Mouse (Mus musculus) midbrain, embryonic 15.5 days (tissue): Measurements from ENCODE around the gene Rfx8. TPM values are rescaled to one million over a fixed set of nuclear protein-coding genes. Genes with fewer than 3 reads are reported as not detected.
A peak's percentile ranks its signal among the peaks of the same experiment; 100 is the strongest.

Source experiments
- ATAC-seq: fragments of 200-750 bp; cut with Nextera tagmentation; replicated peaks from 2 replicates; pipeline ENCODE4 v1.8.0; 2017; ENCODE audit warnings: moderate TSS enrichment
- H3K27ac ChIP-seq: fragments of 300-500 bp; sonication (generic); 2 replicates; pipeline ENCODE4 v1.5.1; 2015; ENCODE audit warnings: mild to moderate bottlenecking, inconsistent platforms
- H3K27me3 ChIP-seq: fragments of 300-500 bp; sonication (generic); replicated peaks from 2 replicates; pipeline ENCODE4 v1.6.1; 2015; ENCODE audit warnings: inconsistent platforms
- H3K36me3 ChIP-seq: fragments of 300-500 bp; sonication (generic); replicated peaks from 2 replicates; pipeline ENCODE4 v1.6.1; 2015; ENCODE audit warnings: inconsistent platforms
- H3K4me1 ChIP-seq: fragments of 300-500 bp; sonication (generic); 2 replicates; pipeline ENCODE4 v1.6.1; 2015; ENCODE audit warnings: inconsistent platforms
- H3K4me2 ChIP-seq: fragments of 300-500 bp; sonication (generic); 2 replicates; pipeline ENCODE4 v1.6.1; 2015; ENCODE audit warnings: inconsistent platforms, mild to moderate bottlenecking, moderate library complexity
- H3K4me3 ChIP-seq: fragments of 300-500 bp; sonication (generic); 2 replicates; pipeline ENCODE4 v1.5.1; 2015; ENCODE audit warnings: mild to moderate bottlenecking, inconsistent platforms
- H3K9ac ChIP-seq: fragments of 300-500 bp; sonication (generic); 2 replicates; pipeline ENCODE4 v1.6.1; 2015; ENCODE audit warnings: mild to moderate bottlenecking, inconsistent platforms
- H3K9me3 ChIP-seq: fragments of 300-500 bp; sonication (generic); 2 replicates; pipeline ENCODE4 v1.6.1; 2016; ENCODE audit warnings: inconsistent platforms
- WGBS: fragments of 180-500 bp; shearing (Covaris S2); methylation state at CpG from one replicate; pipeline ENCODE4 v1.1.7; 2015; ENCODE audit warnings: mixed read lengths; 5-methylcytosine and 5-hydroxymethylcytosine counted together
- polyA plus RNA-seq: library from polyadenylated mRNA; unstranded; fragments of >200 nt; fragmentation: Nextera tagmentation; extraction: Ambion mirVana; gene quantifications from 2 replicates; pipeline ENCODE4 v1.2.1, GENCODE M21; 2015

The Rfx8 gene
- polyA plus RNA-seq, 1 experiment from 2014 or later, result 0.32 TPM

DNA sequence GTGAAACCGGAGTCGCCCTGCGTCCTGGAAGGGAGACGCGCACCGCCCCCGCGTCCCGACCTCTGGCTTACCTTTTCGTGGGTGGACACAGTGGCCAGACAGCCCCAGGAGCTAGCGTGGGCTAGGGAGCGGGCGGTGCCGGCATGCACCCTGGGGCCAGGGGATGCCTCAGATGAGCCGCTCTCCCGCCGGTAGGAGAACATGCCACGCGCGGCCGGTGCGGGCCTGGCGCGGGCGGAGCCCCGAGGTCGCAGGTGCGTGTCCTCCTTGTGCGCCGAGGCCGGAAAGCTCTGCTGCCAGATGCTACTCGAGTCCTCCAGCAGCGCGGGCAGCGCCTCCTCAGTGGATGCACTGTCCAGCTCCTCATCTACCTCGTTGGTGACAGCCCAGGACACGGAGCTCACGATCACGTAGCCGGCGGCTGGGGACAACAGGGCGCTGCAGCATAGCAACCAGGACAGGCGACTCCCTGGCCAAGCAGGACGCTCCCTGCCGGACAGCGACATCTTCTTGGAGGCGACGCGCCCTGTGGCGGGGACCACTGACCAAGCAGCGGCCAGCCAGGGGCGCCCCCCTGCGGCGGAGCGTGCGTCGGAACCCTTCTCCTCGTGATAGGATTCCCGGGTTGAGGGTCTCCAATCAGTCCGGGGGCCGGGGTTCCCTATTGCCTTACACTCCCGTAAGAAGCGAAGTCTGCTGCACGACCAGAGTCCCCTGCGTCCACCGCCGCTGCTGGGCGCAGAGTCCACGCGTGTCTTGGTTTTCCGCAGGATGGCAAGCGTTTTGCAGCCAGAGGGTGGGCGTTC is 70.2 kb downstream of the Rfx8 start:
- peak overlapping the region; percentile 60 for H3K9ac ChIP-seq
- peak; percentile 86 for ATAC-seq
- no peaks in the 10 kb centered on the region for H3K9me3 ChIP-seq
- H3K4me2 ChIP-seq, result peak overlapping the region; percentile 93
- peaks cover 19% of the 10 kb centered on the region for H3K4me1 ChIP-seq
- H3K4me3 ChIP-seq, result peak overlapping the region; percentile 58
- 2% methylated on average over 73 of the region's 73 CpGs for WGBS
- H3K27ac ChIP-seq, result peak overlapping the region; percentile 75
- H3K36me3 ChIP-seq, result no peaks in the 10 kb centered on the region
- peaks cover 9% of the 10 kb centered on the region; the same call in 1 of the 2 replicates for H3K27me3 ChIP-seq

- H3K4me2 ChIP-seq, result peak overlapping the region; percentile 93
- H3K4me3 ChIP-seq, result peak overlapping the region; percentile 58
- H3K9me3 ChIP-seq, result no peaks in the 10 kb centered on the region
- H3K9ac ChIP-seq, result peak overlapping the region; percentile 60
- peak; percentile 59; the same call in 1 of the 2 replicates for ATAC-seq
- H3K4me1 ChIP-seq, result peaks cover 19% of the 10 kb centered on the region
- H3K36me3 ChIP-seq, result no peaks in the 10 kb centered on the region
- peak overlapping the region; percentile 75 for H3K27ac ChIP-seq
- 13% methylated on average over 17 of the region's 17 CpGs for WGBS
- peaks cover 9% of the 10 kb centered on the region; the same call in 1 of the 2 replicates for H3K27me3 ChIP-seq
These were observed 70.9 kb downstream of the Rfx8 start for GRCm38 (mm10) chr1:39649691-39650434.

GRCm38 (mm10) chr1:39648584-39648983 is 72.2 kb downstream of the Rfx8 start:
- H3K4me2 ChIP-seq, result no peak overlapping the region
- H3K27me3 ChIP-seq, result peaks cover 9% of the 10 kb centered on the region; the same call in 1 of the 2 replicates
- H3K9me3 ChIP-seq, result no peaks in the 10 kb centered on the region
- H3K27ac ChIP-seq, result no peak overlapping the region
- H3K36me3 ChIP-seq, result no peaks in the 10 kb centered on the region
- 78% methylated on average over 7 of the region's 7 CpGs for WGBS
- no peak overlapping the region for H3K9ac ChIP-seq
- no peak for ATAC-seq
- H3K4me3 ChIP-seq, result no peak overlapping the region
- H3K4me1 ChIP-seq, result peaks cover 19% of the 10 kb centered on the region

DNA sequence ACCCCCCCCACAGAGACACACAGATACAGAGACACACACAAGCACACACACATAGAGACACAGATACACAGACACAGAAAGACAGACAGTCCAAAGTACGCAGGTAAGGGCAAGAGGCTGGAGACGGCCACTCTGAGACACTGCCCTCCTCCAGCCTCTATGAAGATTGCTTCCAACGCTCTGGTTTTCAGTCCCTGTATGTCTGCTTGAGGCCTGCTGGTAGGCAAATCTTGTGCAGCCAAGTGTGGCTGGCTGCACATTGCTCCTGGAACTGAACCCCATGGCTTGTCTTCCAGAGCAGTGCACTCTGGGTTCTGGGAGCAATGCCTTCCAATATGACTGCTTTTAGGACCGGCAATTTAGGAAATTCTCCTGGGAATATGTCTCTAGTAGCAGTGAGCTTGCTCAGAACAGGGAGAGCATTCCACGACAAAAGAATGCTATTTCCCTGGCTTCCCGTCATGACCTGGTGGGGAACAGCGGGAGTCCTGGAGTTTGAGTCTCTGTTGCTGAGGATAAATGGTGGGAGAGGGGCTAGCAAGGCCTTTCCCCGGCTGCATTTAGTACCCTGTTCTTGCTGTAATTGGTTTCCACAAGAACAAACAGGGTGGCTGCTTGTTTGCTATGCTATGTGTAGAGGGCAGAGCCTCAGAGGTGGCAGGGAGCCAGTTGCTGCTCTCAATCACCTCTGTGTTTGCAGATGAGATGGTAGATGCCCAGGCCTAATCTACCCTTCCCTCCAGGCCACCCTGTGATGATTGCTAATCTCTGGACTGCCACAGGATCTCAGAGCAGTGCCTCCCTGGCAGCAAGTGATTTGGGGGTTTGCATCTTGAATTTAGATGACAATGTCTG is 74.7 kb downstream of the Rfx8 start:
- Histone ChIP-seq H3K36me3 (no peaks in the 10 kb centered on the region), H3K27me3 (no peaks in the 10 kb centered on the region), H3K4me2 (no peak overlapping the region), H3K9ac (no peak overlapping the region), H3K9me3 (no peaks in the 10 kb centered on the region), H3K4me3 (no peak overlapping the region), H3K27ac (peak overlapping the region; percentile 23; the same call in 1 of the 2 replicates), H3K4me1 (peaks cover 18% of the 10 kb centered on the region)
- no peak for ATAC-seq
- 28% methylated on average over 8 of the region's 8 CpGs for WGBS

DNA sequence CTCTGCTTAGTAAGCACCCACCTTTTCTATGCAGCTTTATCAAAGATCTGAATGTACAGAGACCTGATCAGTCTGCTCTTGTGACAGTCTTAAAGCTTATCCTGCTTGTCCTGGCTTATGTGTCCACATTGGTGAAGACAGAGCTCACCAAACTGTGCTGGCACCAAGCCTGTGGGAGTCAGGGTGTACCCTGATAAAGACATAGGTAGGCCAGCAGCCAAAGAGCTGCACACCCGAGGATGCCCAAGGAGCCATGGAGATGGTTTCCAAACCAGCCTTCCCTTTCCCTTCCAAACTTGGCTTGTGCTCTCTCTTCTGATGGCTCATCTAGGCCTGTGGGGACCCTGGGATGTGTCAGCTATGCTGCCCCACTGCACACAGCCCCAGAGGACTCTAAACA is 76.5 kb downstream of the Rfx8 start:
- Histone ChIP-seq H3K4me1 (peaks cover 8% of the 10 kb centered on the region), H3K27ac (no peak overlapping the region), H3K9me3 (no peaks in the 10 kb centered on the region), H3K4me2 (no peak overlapping the region), H3K27me3 (no peaks in the 10 kb centered on the region), H3K36me3 (no peaks in the 10 kb centered on the region), H3K9ac (no peak overlapping the region), H3K4me3 (no peak overlapping the region)
- ATAC-seq, result no peak
- 59% methylated on average over 1 of the region's 1 CpGs for WGBS

DNA sequence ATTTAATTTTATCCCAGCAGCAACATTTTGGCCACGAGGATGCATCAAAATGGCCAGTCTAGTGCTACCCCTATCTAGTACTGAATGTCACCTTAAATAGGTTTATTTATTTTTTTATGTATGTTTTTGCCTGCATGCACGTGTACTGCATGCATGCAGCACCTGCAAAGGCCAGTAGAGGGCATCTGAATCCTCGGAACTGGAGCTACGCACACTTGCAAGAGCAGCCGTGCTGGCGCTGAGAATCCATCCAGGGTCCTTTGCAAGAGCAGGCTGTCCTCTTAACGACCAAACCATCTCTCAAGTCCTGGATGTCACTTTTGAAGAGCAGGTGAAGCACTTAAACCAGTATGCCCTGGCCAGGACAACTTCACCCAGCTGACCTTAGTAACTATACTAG is 79.1 kb downstream of the Rfx8 start:
- 90% methylated on average over 7 of the region's 7 CpGs for WGBS
- Histone ChIP-seq H3K9me3 (no peaks in the 10 kb centered on the region), H3K27ac (no peak overlapping the region), H3K4me2 (no peak overlapping the region), H3K36me3 (no peaks in the 10 kb centered on the region), H3K4me3 (no peak overlapping the region), H3K9ac (no peak overlapping the region), H3K4me1 (peaks cover 8% of the 10 kb centered on the region), H3K27me3 (no peaks in the 10 kb centered on the region)
- no peak for ATAC-seq

DNA sequence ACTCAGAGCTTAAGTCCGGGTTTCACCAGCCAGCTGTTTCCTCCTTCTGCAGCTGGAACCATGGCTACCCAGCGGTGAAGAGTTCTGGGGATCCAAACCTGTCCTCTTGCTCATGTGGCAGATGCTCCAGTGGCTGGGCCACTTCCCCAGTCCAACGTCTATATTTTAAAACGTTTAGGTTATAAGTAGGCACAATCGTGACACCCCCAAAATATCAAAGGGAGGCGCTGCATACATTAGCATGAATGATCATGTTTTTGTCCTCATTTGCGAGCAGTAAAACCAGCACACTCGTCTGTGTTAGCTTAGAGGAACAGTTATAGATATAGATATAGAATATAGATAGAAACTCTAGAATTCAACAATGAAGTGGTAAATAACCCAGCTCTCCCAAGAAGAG is 83.7 kb downstream of the Rfx8 start:
- H3K36me3 ChIP-seq, result no peaks in the 10 kb centered on the region
- no peak overlapping the region for H3K4me2 ChIP-seq
- H3K9ac ChIP-seq, result no peak overlapping the region
- ATAC-seq, result no peak
- 47% methylated on average over 8 of the region's 8 CpGs for WGBS
- H3K27ac ChIP-seq, result no peak overlapping the region
- no peaks in the 10 kb centered on the region; the same call in 1 of the 2 replicates for H3K4me1 ChIP-seq
- no peaks in the 10 kb centered on the region for H3K27me3 ChIP-seq
- no peaks in the 10 kb centered on the region for H3K9me3 ChIP-seq
- H3K4me3 ChIP-seq, result no peak overlapping the region

DNA sequence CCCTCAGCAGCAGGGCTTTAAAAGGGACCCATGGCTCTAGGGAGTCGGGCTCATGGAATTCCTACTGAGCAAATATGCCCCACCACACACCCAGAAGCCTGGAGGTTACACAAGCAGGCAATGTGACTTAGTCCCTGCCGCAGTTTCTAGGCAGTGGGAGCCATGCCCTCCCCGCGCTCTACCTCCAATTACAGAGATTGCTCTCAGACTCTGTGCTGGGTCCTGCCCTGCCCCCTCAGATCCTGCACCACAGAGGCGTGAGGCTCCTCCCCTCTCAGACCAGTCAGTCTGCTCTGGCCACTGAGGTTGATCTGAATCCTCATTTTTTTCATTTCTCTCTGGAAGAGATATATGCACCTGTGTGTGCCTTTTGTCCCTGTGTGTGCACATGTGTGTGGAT is 84.1 kb downstream of the Rfx8 start:
- Histone ChIP-seq H3K4me3 (no peak overlapping the region), H3K27me3 (no peaks in the 10 kb centered on the region), H3K36me3 (no peaks in the 10 kb centered on the region), H3K4me2 (no peak overlapping the region), H3K4me1 (no peaks in the 10 kb centered on the region; the same call in 1 of the 2 replicates), H3K9me3 (no peaks in the 10 kb centered on the region), H3K9ac (no peak overlapping the region), H3K27ac (no peak overlapping the region)
- ATAC-seq, result peak; percentile 70
- 7% methylated on average over 5 of the region's 5 CpGs for WGBS

GRCm38 (mm10) chr1:39636196-39636595 is 84.6 kb downstream of the Rfx8 start:
- H3K9me3 ChIP-seq, result no peaks in the 10 kb centered on the region
- no peak for ATAC-seq
- H3K9ac ChIP-seq, result no peak overlapping the region
- H3K27me3 ChIP-seq, result no peaks in the 10 kb centered on the region
- H3K4me3 ChIP-seq, result no peak overlapping the region
- no peak overlapping the region for H3K4me2 ChIP-seq
- WGBS, result 25% methylated on average over 5 of the region's 5 CpGs
- H3K36me3 ChIP-seq, result no peaks in the 10 kb centered on the region
- H3K4me1 ChIP-seq, result no peaks in the 10 kb centered on the region; the same call in 1 of the 2 replicates
- no peak overlapping the region for H3K27ac ChIP-seq

GRCm38 (mm10) chr1:39628606-39629005 is 92.2 kb downstream of the Rfx8 start:
- no peak for ATAC-seq
- no peaks in the 10 kb centered on the region for H3K9me3 ChIP-seq
- H3K27me3 ChIP-seq, result no peaks in the 10 kb centered on the region
- H3K4me3 ChIP-seq, result no peak overlapping the region
- H3K9ac ChIP-seq, result no peak overlapping the region
- H3K4me1 ChIP-seq, result no peaks in the 10 kb centered on the region
- no peaks in the 10 kb centered on the region for H3K36me3 ChIP-seq
- H3K4me2 ChIP-seq, result no peak overlapping the region
- no peak overlapping the region for H3K27ac ChIP-seq
- 89% methylated on average over 9 of the region's 9 CpGs for WGBS

DNA sequence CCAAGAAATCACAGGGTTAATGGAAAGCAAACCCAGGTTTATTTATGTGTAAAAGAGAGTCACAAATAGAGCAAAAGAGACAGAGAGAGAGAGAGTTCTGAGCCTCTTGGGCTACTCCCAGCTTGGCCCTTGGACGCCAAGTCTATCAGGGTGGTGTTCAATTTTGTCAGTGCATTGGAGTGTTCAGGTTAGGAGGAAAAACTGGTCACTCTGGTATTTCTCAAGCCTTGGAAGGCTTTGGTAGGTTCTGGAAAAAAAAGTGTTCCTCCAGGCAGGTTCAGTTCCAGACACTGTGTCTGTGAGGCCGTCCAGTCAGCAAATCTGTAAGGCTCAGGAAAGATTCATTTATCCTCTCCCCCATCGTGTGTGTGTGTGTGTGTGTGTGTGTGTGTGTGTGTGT is 95.3 kb downstream of the Rfx8 start:
- Histone ChIP-seq H3K9me3 (no peaks in the 10 kb centered on the region; the same call in 1 of the 2 replicates), H3K36me3 (no peaks in the 10 kb centered on the region), H3K4me3 (no peak overlapping the region), H3K27me3 (no peaks in the 10 kb centered on the region), H3K4me1 (no peaks in the 10 kb centered on the region), H3K9ac (no peak overlapping the region), H3K27ac (no peak overlapping the region), H3K4me2 (no peak overlapping the region)
- WGBS, result 69% methylated on average over 3 of the region's 3 CpGs
- ATAC-seq, result no peak

DNA sequence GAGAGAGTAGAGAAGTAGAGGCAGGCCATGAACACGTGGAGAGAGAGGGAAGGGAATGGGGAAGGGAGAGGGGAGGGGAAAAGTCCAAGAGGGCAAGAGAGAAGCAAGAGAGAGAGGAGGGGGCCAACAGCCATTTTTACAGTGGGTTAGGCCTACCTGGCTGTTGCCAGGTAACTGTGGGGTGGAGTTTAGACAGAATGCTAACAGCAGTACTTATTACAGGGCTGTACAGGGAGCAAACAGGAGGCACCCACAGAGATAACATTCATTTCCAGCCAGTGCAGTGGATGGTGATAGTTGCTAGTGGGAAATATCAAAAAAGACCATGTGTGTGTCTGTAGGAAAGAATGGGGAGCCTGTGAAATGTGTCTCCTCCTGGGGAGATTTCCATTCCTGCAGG is 97.1 kb downstream of the Rfx8 start:
- H3K9me3 ChIP-seq, result no peaks in the 10 kb centered on the region; the same call in 1 of the 2 replicates
- no peak overlapping the region for H3K27ac ChIP-seq
- 50% methylated on average over 1 of the region's 1 CpGs for WGBS
- no peak for ATAC-seq
- H3K4me1 ChIP-seq, result no peaks in the 10 kb centered on the region
- no peak overlapping the region for H3K4me2 ChIP-seq
- no peaks in the 10 kb centered on the region for H3K27me3 ChIP-seq
- no peaks in the 10 kb centered on the region for H3K36me3 ChIP-seq
- no peak overlapping the region for H3K4me3 ChIP-seq
- no peak overlapping the region for H3K9ac ChIP-seq
